Mouse (Mus musculus) T-helper 17 cell (primary cell): Measurements from ENCODE around the gene Ezr.

Source experiments
- in situ Hi-C, 2 experiments: fragments of 300-600 bp; cut with MboI, MseI; formaldehyde crosslinking; loops; 1 replicate in 1 of 2; 2 replicates in 1 of 2; pipeline ENCODE4 v1.15.1; 2025; ENCODE audit warnings: high pct_unique_total_duplicates in 2 of 2

The Ezr gene

GRCm38 (mm10) chr17:6794160-6794751, 11.7 kb upstream of the Ezr start:
- in situ Hi-C loops: no loop called here

GRCm38 (mm10) chr17:6789581-6790118, 7.1 kb upstream of the Ezr start:
- in situ Hi-C loops: loop anchor here (10.0 kb wide), 2 partner anchors 105 to 1785 kb away; no protein-coding TSS in a partner anchor

- in situ Hi-C loops: loop anchor here (10.0 kb wide), 2 partner anchors 106 to 1784 kb away; no protein-coding TSS in a partner anchor
Measured at GRCm38 (mm10) chr17:6789103-6789502, 6.5 kb upstream of the Ezr start.

DNA sequence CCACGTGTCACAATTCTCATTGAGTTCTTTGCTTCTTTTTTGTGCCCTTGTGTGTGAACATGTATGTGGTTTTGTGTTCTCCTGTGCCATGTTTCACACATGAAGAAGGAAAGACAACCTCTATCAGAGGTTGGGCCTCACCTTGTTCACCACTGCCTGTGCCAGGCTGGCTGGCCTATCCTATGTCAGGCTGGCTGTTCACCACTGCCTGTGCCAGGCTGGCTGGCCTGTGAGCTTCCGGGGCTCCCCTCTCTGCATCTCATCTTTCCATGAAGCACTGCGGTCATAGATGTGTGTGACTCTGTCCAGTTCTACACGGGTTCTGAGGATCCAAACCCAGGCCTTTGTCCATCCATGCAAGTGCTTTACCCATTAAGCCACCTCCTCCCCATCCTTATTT, 4.7 kb upstream of the Ezr start:
- in situ Hi-C loops: loop anchor here (10.0 kb wide), 2 partner anchors 108 to 1782 kb away; no protein-coding TSS in a partner anchor

GRCm38 (mm10) chr17:6783756-6784357, 1.3 kb upstream of the Ezr start:
- in situ Hi-C loops: loop anchor here (5.0 to 10.0 kb wide), 3 partner anchors 43 to 1779 kb away; no protein-coding TSS in a partner anchor

DNA sequence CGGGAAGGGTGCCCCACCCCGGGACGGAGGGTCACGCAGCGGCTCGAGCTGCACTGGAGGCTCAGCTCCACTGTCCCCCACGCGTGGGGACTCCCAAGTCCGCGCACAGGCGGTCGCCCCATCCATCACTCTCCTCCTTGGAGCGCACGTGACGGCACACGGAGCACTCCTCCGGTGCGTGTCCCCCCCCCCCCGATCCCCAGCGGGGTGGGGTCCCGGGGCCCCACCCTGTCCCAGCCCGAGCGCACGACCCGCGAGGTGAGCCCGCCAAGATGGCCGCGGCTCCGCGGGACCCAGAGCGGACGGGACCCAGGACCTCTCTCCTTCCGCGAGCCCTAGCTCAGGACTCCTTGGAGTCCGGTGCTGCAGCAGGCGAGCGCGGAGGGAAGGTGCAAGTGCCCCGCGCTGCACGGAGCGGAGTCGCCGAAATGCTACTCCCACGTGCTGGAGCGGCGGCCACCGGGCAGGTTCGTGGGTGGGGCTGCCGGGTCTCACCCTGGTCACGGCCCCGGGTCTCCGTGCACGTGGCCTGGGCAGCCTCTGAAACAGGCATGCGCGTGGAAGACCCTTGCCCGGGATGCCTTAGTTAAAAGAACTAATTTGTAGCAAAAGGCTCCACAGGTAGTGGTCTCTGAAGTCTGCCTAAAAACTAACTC, 550 bp upstream of the Ezr start:
- in situ Hi-C loops: loop anchor here (5.0 to 10.0 kb wide), 3 partner anchors 44 to 1778 kb away; no protein-coding TSS in a partner anchor

GRCm38 (mm10) chr17:6782033-6782526, 504 bp downstream of the Ezr start:
- in situ Hi-C loops: loop anchor here (5.0 to 10.0 kb wide), 3 partner anchors 45 to 1777 kb away; no protein-coding TSS in a partner anchor

GRCm38 (mm10) chr17:6781273-6781672, 1.3 kb downstream of the Ezr start:
- in situ Hi-C loops: loop anchor here (5.0 to 10.0 kb wide), 3 partner anchors 46 to 1776 kb away; no protein-coding TSS in a partner anchor

DNA sequence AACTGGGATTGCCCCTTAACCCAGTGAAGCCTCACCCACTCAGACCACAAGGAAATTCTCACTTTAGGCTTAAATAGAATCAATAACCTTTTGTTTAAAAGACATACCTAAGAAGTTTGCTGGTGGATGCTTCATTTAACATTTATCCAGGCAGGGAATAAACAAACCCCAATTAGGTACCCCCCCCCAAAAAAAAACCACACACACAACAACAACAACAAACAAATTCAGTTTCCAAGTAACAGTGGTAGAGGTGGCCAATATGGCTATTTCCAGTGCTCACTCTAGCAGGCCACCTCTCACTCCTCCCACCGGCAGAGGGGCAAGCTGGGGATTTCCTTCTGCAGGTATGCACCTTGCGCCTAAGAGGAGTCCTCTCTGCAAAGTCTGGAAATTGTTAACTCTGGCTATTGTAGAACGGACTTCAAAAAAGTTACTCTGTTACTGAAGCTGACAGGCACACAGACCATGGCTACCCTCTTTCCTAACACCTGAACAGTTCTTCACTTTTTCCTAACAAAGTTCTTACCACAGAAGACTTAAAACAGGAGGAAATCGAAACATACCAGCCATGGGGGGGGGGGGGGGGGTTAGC, 2.0 kb downstream of the Ezr start:
- in situ Hi-C loops: loop anchor here (5.0 to 10.0 kb wide), 3 partner anchors 47 to 1776 kb away; no protein-coding TSS in a partner anchor

GRCm38 (mm10) chr17:6779632-6780031, 3.0 kb downstream of the Ezr start:
- in situ Hi-C loops: loop anchor here (5.0 to 10.0 kb wide), 3 partner anchors 48 to 1775 kb away; no protein-coding TSS in a partner anchor

DNA sequence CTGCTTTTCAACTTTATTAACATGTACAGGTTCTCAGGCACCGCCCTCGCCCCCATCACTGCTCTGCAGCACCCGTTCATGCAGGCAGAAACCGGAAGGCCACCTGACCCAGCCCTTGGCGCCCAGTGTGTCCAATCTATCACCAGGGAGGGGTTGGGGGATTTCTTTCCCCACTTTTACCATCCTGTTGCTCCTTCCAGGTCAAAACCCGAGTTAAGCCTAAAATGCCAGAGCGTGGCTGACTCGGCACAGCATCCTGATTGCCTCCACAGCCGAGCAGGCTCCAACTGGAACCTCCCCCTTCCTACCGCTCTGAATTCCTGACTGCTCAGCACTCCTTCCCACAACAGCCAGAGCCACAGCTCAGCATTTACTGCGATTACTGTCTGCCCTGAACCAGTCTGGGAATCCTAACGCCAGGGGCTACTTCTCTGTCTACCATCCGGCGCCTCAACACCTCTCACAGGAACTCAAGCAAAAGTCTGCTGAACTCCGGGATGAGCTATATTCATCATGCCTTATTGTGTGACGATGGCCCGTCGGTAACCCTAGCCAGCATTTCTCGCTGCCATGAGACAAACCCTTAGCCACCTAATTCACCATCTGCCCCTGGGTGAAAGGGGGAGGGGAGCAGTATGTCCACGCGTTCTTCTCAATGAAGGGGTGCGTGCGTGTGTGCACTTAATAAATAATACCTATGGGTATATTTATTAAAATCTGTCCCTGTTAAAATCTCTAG, 3.6 kb downstream of the Ezr start:
- in situ Hi-C loops: no loop called here

GRCm38 (mm10) chr17:6778332-6778683, 4.3 kb downstream of the Ezr start:
- in situ Hi-C loops: no loop called here

GRCm38 (mm10) chr17:6777629-6778331, 4.8 kb downstream of the Ezr start:
- in situ Hi-C loops: no loop called here

- in situ Hi-C loops: no loop called here
Measured at GRCm38 (mm10) chr17:6777061-6777460, 5.5 kb downstream of the Ezr start.

- in situ Hi-C loops: no loop called here
Measured at GRCm38 (mm10) chr17:6776576-6776975, 6.0 kb downstream of the Ezr start.

- in situ Hi-C loops: no loop called here
Measured at GRCm38 (mm10) chr17:6776123-6776522, 6.5 kb downstream of the Ezr start.

GRCm38 (mm10) chr17:6775671-6776070, 6.9 kb downstream of the Ezr start:
- in situ Hi-C loops: no loop called here

DNA sequence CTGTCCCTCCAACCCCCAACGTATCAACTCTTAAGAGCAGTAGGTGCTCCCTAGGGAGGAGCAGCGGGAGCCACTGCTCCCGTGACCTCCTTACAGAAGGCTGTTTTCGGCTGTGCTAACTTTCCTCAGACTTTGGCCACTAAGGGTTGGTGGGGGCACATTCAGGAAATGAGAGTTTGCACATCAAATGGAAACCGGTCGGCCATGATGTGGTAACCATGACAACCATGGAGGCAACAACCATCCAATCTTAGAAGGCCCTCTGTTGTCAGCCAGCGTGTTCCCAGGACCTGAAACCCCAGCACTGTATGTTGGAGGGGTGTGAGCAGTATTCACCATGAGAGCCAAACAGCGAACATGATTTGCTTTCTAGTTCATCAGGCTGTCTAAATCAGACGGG, 7.4 kb downstream of the Ezr start:
- in situ Hi-C loops: no loop called here

GRCm38 (mm10) chr17:6773249-6773966, 9.2 kb downstream of the Ezr start:
- in situ Hi-C loops: loop anchor here in 1 of 2 experiments (25.0 kb wide), 1 partner anchor 1189 kb away; no protein-coding TSS in a partner anchor

DNA sequence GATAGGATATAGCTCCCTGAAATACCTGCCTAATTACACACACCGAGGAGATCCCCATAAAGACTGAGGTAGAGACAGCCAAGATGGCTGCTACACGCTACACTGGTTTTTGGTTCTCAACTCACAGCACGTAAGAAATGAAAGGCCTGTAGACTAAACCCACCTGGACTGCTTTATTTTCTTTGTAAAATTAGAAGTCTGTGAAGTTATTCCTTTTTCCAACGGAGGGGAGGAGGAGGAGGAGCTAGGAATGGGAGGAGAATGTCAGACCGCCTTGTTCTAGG, 10.2 kb downstream of the Ezr start:
- in situ Hi-C loops: loop anchor here in 1 of 2 experiments (25.0 kb wide), 1 partner anchor 1190 kb away; no protein-coding TSS in a partner anchor
